ENCODE assay signal across 8 mouse cellular contexts in the genomic region with DNA sequence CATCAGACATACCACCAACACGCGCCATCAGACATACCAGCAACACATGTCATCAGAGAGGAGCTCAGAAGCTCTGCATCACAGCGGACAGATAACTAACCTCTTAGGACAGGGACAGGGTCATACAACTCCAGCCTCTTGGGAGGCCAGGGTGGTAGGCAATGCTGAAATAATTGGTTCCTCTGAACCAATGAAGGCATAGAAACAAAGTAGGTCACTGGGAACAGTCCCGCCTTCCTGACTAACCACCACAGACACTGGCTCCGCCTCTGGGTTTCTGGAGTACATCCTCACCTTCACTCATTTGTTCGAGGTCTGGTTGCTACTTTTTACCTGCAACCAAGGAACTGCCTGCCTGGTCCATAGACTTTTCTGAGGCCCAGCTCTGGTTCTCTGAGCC.
DNase-seq lines count a peak whose midpoint lies in the region; ATAC-seq lines count a peak whose summit lies in the region.

No protein-coding gene starts in this region.

- no peak overlapping the region for H3K4me3 ChIP-seq in heart, embryonic 15.5 days
- H3K4me3 ChIP-seq in embryonic facial prominence, embryonic 12.5 days = no peak overlapping the region
- no peak overlapping the region for H3K4me3 ChIP-seq in limb, embryonic 12.5 days (replicated peaks)

- no peak overlapping the region for H3K4me2 ChIP-seq in heart, embryonic 15.5 days
- H3K4me2 ChIP-seq in embryonic facial prominence, embryonic 12.5 days (replicated peaks) = no peak overlapping the region
- H3K4me2 ChIP-seq in limb, embryonic 12.5 days = 0 out of 2 replicates have a peak overlapping the region, but pooled peaks have one; percentile 50

- peaks cover 12% of the 10 kb centered on the region for H3K4me1 ChIP-seq in heart, embryonic 15.5 days (replicated peaks)
- peaks cover 28% of the 10 kb centered on the region for H3K4me1 ChIP-seq in embryonic facial prominence, embryonic 12.5 days
- H3K4me1 ChIP-seq in limb, embryonic 12.5 days (replicated peaks) = peaks cover 42% of the 10 kb centered on the region

- no peaks in the 10 kb centered on the region for H3K9me3 ChIP-seq in heart, embryonic 15.5 days (replicated peaks)
- H3K9me3 ChIP-seq in embryonic facial prominence, embryonic 12.5 days = no peaks in the 10 kb centered on the region
- H3K9me3 ChIP-seq in limb, embryonic 12.5 days = no peaks in the 10 kb centered on the region

- H3K27me3 ChIP-seq in heart, embryonic 15.5 days = peaks cover 98% of the 10 kb centered on the region
- no peaks in the 10 kb centered on the region for H3K27me3 ChIP-seq in embryonic facial prominence, embryonic 12.5 days
- no peaks in the 10 kb centered on the region for H3K27me3 ChIP-seq in limb, embryonic 12.5 days

- DNase-seq in heart, adult 9 months (ENCODE audit: low spot score in 2 of 2) = no peak
- DNase-seq in 3T3-L1 (ENCODE audit: low read depth, low spot score) = peak; percentile 18
- no peak for DNase-seq in frontal cortex, postnatal 25 days (ENCODE audit: low spot score in 2 of 2)
- DNase-seq in urinary bladder, postnatal 10 days (ENCODE audit: low spot score) = no peak
- no peak for DNase-seq in natural killer cell, adult 2 months (ENCODE audit: low spot score in 2 of 2)

- H3K36me3 ChIP-seq in heart, embryonic 15.5 days = no peaks in the 10 kb centered on the region
- no peaks in the 10 kb centered on the region for H3K36me3 ChIP-seq in embryonic facial prominence, embryonic 12.5 days
- H3K36me3 ChIP-seq in limb, embryonic 12.5 days = no peaks in the 10 kb centered on the region

- ATAC-seq in heart, embryonic 15.5 days (replicated peaks; ENCODE audit: insufficient number of reproducible peaks, insufficient read depth, low FRiP score, low read depth) = no peak
- no peak for ATAC-seq in embryonic facial prominence, embryonic 12.5 days (ENCODE audit: insufficient number of reproducible peaks, insufficient read depth, low FRiP score, low TSS enrichment)
- ATAC-seq in limb, embryonic 12.5 days (ENCODE audit: insufficient number of reproducible peaks, insufficient read depth, low FRiP score, low TSS enrichment, low read depth) = no peak

- peak overlapping the region; percentile 80 for H3K27ac ChIP-seq in heart, embryonic 15.5 days
- H3K27ac ChIP-seq in embryonic facial prominence, embryonic 12.5 days = 0 out of 2 replicates have a peak overlapping the region, but pooled peaks have one; percentile 50
- peak overlapping the region; percentile 88 for H3K27ac ChIP-seq in limb, embryonic 12.5 days

- no peak overlapping the region for H3K9ac ChIP-seq in heart, embryonic 15.5 days
- no peak overlapping the region for H3K9ac ChIP-seq in embryonic facial prominence, embryonic 12.5 days
- no peak overlapping the region for H3K9ac ChIP-seq in limb, embryonic 12.5 days (replicated peaks)

- WGBS in heart, embryonic 15.5 days = 80% methylated on average over 6 of the region's 6 CpGs
- 88% methylated on average over 6 of the region's 6 CpGs for WGBS in embryonic facial prominence, embryonic 12.5 days
- WGBS in limb, embryonic 12.5 days = 83% methylated on average over 6 of the region's 6 CpGs
